Mouse (Mus musculus) yolk sac, embryonic 10.5 days (tissue): ENCODE results near the gene Rybp.

Experiments
- DNase-seq: peaks from one replicate; pipeline ENCODE4 v3.0.0-alpha.2; 2017; ENCODE audit warnings: low spot score

Gene Rybp

GRCm38 (mm10) chr6:100188883-100189743 lies 98.2 kb downstream of the Rybp start:
- no peak for DNase-seq

GRCm38 (mm10) chr6:100187821-100188220 lies 99.5 kb downstream of the Rybp start:
- no peak for DNase-seq

GRCm38 (mm10) chr6:100186789-100187188 lies 100.5 kb downstream of the Rybp start:
- DNase-seq: no peak

GRCm38 (mm10) chr6:100185524-100185923 lies 101.8 kb downstream of the Rybp start:
- DNase-seq: no peak

GRCm38 (mm10) chr6:100183344-100183743 lies 103.9 kb downstream of the Rybp start:
- DNase-seq: no peak

- no peak for DNase-seq
These were observed 106.4 kb downstream of the Rybp start for GRCm38 (mm10) chr6:100180883-100181262.

- no peak for DNase-seq
These were observed 106.9 kb downstream of the Rybp start for GRCm38 (mm10) chr6:100180213-100180882.

GRCm38 (mm10) chr6:100178830-100179229 lies 108.5 kb downstream of the Rybp start:
- DNase-seq: no peak
